Mouse (Mus musculus): Measurements from ENCODE around the gene Efna2.

- TF ChIP-seq CTCF (conservative IDR thresholded peaks at IDR 0.05; ENCODE audit: low read length) (no peak), POU5F1 (IDR thresholded peaks at IDR 0.05; ENCODE audit: borderline replicate concordance, low read length) (no peak)
Measured at GRCm38 (mm10) chr10:80141243-80141642, 38.0 kb upstream of the Efna2 start.
